Mouse (Mus musculus): ENCODE measurements around the gene Syn2.

DNA sequence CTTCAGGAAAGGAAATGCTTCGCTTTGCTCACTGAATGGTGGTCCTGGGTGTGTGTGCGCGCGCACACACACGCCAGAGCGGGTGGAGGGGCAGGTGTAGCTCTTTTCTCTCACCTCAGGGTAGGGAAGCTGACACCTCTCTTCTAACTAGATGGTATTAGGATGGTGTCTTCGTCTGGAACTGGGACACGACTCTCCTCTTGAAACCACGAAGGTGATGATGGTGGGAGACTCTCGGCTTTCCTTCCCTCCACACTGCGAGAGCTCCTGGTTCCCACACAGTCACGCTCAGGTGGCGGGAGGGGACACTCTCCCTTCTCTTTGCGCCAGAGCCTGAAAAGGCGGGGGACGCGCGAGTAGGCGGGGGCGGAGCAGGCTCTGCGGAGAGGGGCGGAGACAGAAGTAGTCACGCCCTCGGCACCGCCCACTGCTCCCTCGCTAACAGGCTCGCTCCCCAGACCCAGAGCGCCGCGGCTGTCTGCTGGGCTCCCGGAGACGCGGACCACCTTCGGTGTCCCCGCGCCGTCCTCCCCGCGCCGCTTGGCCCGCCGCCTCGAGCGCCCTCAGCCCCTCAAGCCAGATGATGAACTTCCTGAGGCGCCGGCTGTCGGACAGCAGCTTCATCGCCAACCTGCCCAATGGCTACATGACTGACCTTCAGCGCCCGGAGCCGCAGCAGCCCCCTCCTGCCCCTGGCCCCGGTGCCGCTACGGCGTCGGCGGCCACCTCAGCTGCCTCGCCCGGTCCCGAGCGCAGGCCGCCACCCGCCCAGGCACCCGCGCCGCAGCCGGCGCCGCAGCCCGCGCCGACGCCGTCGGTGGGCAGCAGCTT lies at the start of gene Syn2:
- TF ChIP-seq GATA1 (IDR thresholded peaks at IDR 0.05; ENCODE audit: borderline replicate concordance, low read length), result no peak
- no peak for TF ChIP-seq FLI1 (IDR thresholded peaks at IDR 0.05; ENCODE audit: low read length)

Measured in megakaryocyte, embryonic 14.5 days (primary cell).